14 mouse cellular contexts compared by ENCODE assay signal in the genomic region with DNA sequence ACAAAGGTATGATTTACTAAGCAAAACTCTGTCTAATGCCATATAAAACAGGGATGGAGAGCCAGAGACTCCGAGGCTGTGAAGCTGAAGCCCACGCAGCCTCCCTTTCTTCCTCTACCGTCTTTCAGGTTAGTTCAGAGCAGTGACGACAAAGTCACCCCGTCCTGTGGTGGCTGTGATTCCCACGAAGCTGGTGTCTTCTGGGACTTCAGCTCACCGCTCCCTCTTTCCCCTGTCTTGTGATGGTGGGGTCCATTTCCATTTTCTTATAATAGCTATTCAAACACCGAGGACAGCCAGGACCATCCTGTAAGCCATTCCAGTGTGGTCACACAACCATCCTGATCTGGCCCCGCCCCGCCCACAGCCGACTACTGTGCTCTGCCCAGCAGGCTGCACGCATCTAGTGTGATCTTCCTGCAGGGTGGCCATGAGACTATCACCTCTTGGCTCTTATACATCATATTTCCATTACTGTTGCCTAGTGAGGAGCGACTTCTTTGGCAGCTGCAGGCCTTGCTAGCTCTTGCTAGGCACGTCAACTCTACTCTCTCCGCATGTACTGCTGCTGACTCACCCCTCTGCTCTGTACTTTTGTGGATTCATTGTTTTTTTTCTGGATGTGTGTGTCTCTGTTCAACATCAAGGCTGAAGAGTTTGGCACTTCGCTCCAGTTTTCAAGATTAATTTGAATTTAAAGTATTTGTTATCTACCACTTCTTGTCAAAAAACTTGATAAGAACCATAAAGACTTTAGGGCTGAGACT. TPM values are rescaled to one million over a fixed set of nuclear protein-coding genes. Genes with fewer than 3 reads are reported as not detected.
DNase-seq lines count a peak whose midpoint lies in the region; ATAC-seq and TF ChIP-seq lines count a peak whose summit lies in the region.
"Had no signal": no experiment of that assay in that cellular context is flagged by ENCODE, and none has a peak within 500 bp of the region (broad histone marks: within the 10 kb centered on the region; RNA-seq: fewer than 3 reads in every experiment).

No protein-coding gene starts in this region.

- peak; percentile 29 for ATAC-seq in megakaryocyte progenitor cell, adult 5-6 weeks (replicated peaks; ENCODE audit: poor library complexity)

- no peaks in the 10 kb centered on the region for H3K27me3 ChIP-seq in MEL (ENCODE audit: control insufficient read depth in 1 of 2, insufficient read depth in 2 of 2, low read length in 2 of 2)

- no peak for TF ChIP-seq CTCF in MEL (IDR thresholded peaks at IDR 0.05 in 2 of 3, conservative IDR thresholded peaks at IDR 0.05 in 1 of 3; ENCODE audit: control insufficient read depth in 1 of 3, insufficient read depth in 1 of 3, low read depth in 2 of 3, low read length in 3 of 3, poor library complexity in 1 of 3, severe bottlenecking in 1 of 3)

- H3K4me1 ChIP-seq in MEL (ENCODE audit: control insufficient read depth in 1 of 2, insufficient read depth in 2 of 2, low read length in 2 of 2): peaks cover 11 to 31% of the 10 kb centered on the region in 2 experiments

- TF ChIP-seq EP300 in MEL (IDR thresholded peaks at IDR 0.05; ENCODE audit: low read depth in 1 of 2, low read length in 2 of 2): peak; percentile 27 to 32; a peak in 1 of 4 replicates

- peak; percentile 26 to 28 for DNase-seq in heart, adult 18-20 months
- no peak for DNase-seq in heart, postnatal 25 days (ENCODE audit: low spot score)
- peak; percentile 32 for DNase-seq in MEL (ENCODE audit: low read depth, low spot score)
- peak; percentile 28 to 56 for DNase-seq in heart, postnatal 10 days
- no peak for DNase-seq in natural killer cell, adult 2 months (ENCODE audit: low spot score in 2 of 2)
- DNase-seq in thymus, postnatal 25 days: no peak
- no peak for DNase-seq in yolk sac, embryonic 10.5 days (ENCODE audit: low spot score)
- DNase-seq: cerebellum, postnatal 25 days; gastrocnemius, postnatal 14 days; kidney, adult 11 months; lung, adult 2 months; retina, postnatal 1 day had no signal

- H3K79me2 ChIP-seq in MEL (ENCODE audit: control insufficient read depth, insufficient read depth, low read length, poor library complexity): no peaks in the 10 kb centered on the region

- H3K36me3 ChIP-seq in MEL (ENCODE audit: control insufficient read depth in 1 of 2, insufficient read depth in 2 of 2, low read length in 2 of 2): peaks cover 0 to 32% of the 10 kb centered on the region in 2 experiments; a peak in 2 of 4 replicates

- no peak for TF ChIP-seq POLR2A in MEL (IDR thresholded peaks at IDR 0.05; ENCODE audit: control insufficient read depth in 1 of 2, insufficient read depth in 1 of 2, low read depth in 1 of 2, low read length in 2 of 2, poor library complexity in 1 of 2)

- no peak overlapping the region for H3K9ac ChIP-seq in MEL (ENCODE audit: control insufficient read depth, low read depth, low read length, poor library complexity, severe bottlenecking)

- H3K4me3 ChIP-seq in MEL (ENCODE audit: control insufficient read depth in 1 of 2, insufficient read depth in 1 of 2, low read depth in 2 of 2, low read length in 2 of 2): no peak overlapping the region
- H3K4me3 ChIP-seq: myocyte had no signal

- intact Hi-C loops in heart, postnatal 25 days (cut with DNase I): no loop called here
- intact Hi-C loops in heart, postnatal 10 days (cut with DNase I): no loop called here

- H3K9me3 ChIP-seq in MEL (replicated peaks; ENCODE audit: insufficient read depth, low read length): no peaks in the 10 kb centered on the region

- TF ChIP-seq RAD21 in MEL (IDR thresholded peaks at IDR 0.05; ENCODE audit: low read depth, low read length): no peak

- H3K27ac ChIP-seq in MEL (ENCODE audit: control insufficient read depth, low read depth, low read length): peak overlapping the region; percentile 6; the same call in 1 of the 2 replicates

TF ChIP-seq in MEL, 35 proteins besides CTCF, POLR2A, EP300 and RAD21:
- TF ChIP-seq POLR2AphosphoS2 (IDR thresholded peaks at IDR 0.05; ENCODE audit: low read length) (no peak), SIN3A (IDR thresholded peaks at IDR 0.05; ENCODE audit: low read length) (no peak), ZC3H11A (IDR thresholded peaks at IDR 0.05; ENCODE audit: low read depth, low read length) (no peak), USF2 (IDR thresholded peaks at IDR 0.05; ENCODE audit: borderline replicate concordance in 1 of 2, insufficient read depth in 1 of 2, low read depth in 1 of 2, low read length in 2 of 2) (no peak), GATA1 (IDR thresholded peaks at IDR 0.05; ENCODE audit: low read depth, low read length) (no peak), MYC (IDR thresholded peaks at IDR 0.05; ENCODE audit: low read depth, low read length) (no peak)

RNA-seq across cellular contexts. Expression of gene Nfkb1, which starts 50.3 kb away (rescaled TPM):
- total RNA-seq in heart, adult 18-20 months (2021): 10 to 100 TPM; 30.7 to 33.0 TPM
- total RNA-seq in heart, postnatal 25 days (2021): 10 to 100 TPM; 37.1 to 38.5 TPM
- 36.3 and 44.8 TPM in 2 replicates for total RNA-seq in MEL (2012; rRNA removed)
- polyA plus RNA-seq in MEL (2012; ENCODE audit: insufficient read depth in 1 of 2, insufficient read length in 2 of 2, low read depth in 1 of 2, low replicate concordance in 2 of 2, missing spikeins in 1 of 2): 10 to 100 TPM; 59.9 to 93.6 TPM
- 10 to 100 TPM; 49.5 to 52.2 TPM for total RNA-seq in heart, postnatal 10 days (2021)
- 58.7 and 65.3 TPM in 2 replicates for total RNA-seq in megakaryocyte progenitor cell, adult 5-6 weeks (2015)
- total RNA-seq in megakaryocyte progenitor cell, adult 5-6 weeks (2017): 109 and 110 TPM in 2 replicates

Comparison
In these comparisons a context has a peak if more than half of its experiments do, and no peak if none do; other contexts are left out.
1. DNase-seq: peak in heart, adult 18-20 months (2 of 2), MEL (single experiment) and heart, postnatal 10 days (2 of 2); none in heart, postnatal 25 days (single experiment), natural killer cell, adult 2 months (0 of 2), thymus, postnatal 25 days (single experiment) and yolk sac, embryonic 10.5 days (single experiment).